Mouse (Mus musculus): Measurements from ENCODE around the gene Pomgnt2. TPM values are rescaled to one million over a fixed set of nuclear protein-coding genes. Genes with fewer than 3 reads are reported as not detected.

Pomgnt2 gene
- 10.5 and 12.1 TPM in 2 replicates for polyA plus RNA-seq (2014; fragmentation: Nextera tagmentation; extraction: Ambion mirVana)

GRCm38 (mm10) chr9:121997010-121997409, at the start of gene Pomgnt2:
Gene Pomgnt2, minus strand, starts transcription at chr9:121997110.
- H3K4me3 ChIP-seq (ENCODE audit: control insufficient read depth in 1 of 2, insufficient read depth in 1 of 2, low read depth in 1 of 2, low read length in 2 of 2): peak within 1 kb of the TSS; percentile 68 to 93; a peak in 3 of 4 replicates
- no peaks in the 10 kb centered on the region for H3K4me1 ChIP-seq (ENCODE audit: control insufficient read depth in 2 of 2, insufficient read depth in 2 of 2, low read length in 2 of 2)
- no peak within 1 kb of the TSS; the same call in 1 of the 2 replicates for H3K9ac ChIP-seq (ENCODE audit: low read length)
- no peaks in the 10 kb centered on the region for H3K27me3 ChIP-seq (ENCODE audit: control insufficient read depth, insufficient read depth, low read length)
- H3K4me2 ChIP-seq (ENCODE audit: low read length): peak within 1 kb of the TSS; percentile 98
- H3K9me3 ChIP-seq (ENCODE audit: control insufficient read depth, low read length): no peaks in the 10 kb centered on the region
- H3K36me3 ChIP-seq (ENCODE audit: control insufficient read depth, insufficient read depth, low read length): no peaks in the 10 kb centered on the region
- H3K27ac ChIP-seq (replicated peaks in 1 of 2; ENCODE audit: control insufficient read depth in 1 of 2, insufficient read depth in 1 of 2, low read depth in 2 of 2, low read length in 2 of 2): no peak within 1 kb of the TSS
- ATAC-seq (ENCODE audit: insufficient number of reproducible peaks, insufficient read depth, low FRiP score, low read depth): no peak

GRCm38 (mm10) chr9:122039848-122040247, 42.9 kb upstream of the Pomgnt2 start:
- no peak overlapping the region for H3K9ac ChIP-seq (ENCODE audit: low read length)
- no peak overlapping the region for H3K27ac ChIP-seq (replicated peaks in 1 of 2; ENCODE audit: control insufficient read depth in 1 of 2, insufficient read depth in 1 of 2, low read depth in 2 of 2, low read length in 2 of 2)
- no peaks in the 10 kb centered on the region; the same call in 1 of the 2 replicates for H3K27me3 ChIP-seq (ENCODE audit: control insufficient read depth, insufficient read depth, low read length)
- H3K36me3 ChIP-seq (ENCODE audit: control insufficient read depth, insufficient read depth, low read length): no peaks in the 10 kb centered on the region
- WGBS: 51% methylated on average over 4 of the region's 4 CpGs
- no peak overlapping the region for H3K4me3 ChIP-seq (ENCODE audit: control insufficient read depth in 1 of 2, insufficient read depth in 1 of 2, low read depth in 1 of 2, low read length in 2 of 2)
- no peak overlapping the region for H3K4me2 ChIP-seq (ENCODE audit: low read length)
- no peaks in the 10 kb centered on the region for H3K4me1 ChIP-seq (ENCODE audit: control insufficient read depth in 2 of 2, insufficient read depth in 2 of 2, low read length in 2 of 2)
- ATAC-seq (ENCODE audit: insufficient number of reproducible peaks, insufficient read depth, low FRiP score, low read depth): no peak
- H3K9me3 ChIP-seq (ENCODE audit: control insufficient read depth, low read length): no peaks in the 10 kb centered on the region

GRCm38 (mm10) chr9:122038631-122039030, 41.7 kb upstream of the Pomgnt2 start:
- Histone ChIP-seq H3K36me3 (ENCODE audit: control insufficient read depth, insufficient read depth, low read length) (no peaks in the 10 kb centered on the region), H3K4me1 (ENCODE audit: control insufficient read depth in 2 of 2, insufficient read depth in 2 of 2, low read length in 2 of 2) (no peaks in the 10 kb centered on the region), H3K9ac (ENCODE audit: low read length) (no peak overlapping the region), H3K4me2 (ENCODE audit: low read length) (no peak overlapping the region), H3K4me3 (ENCODE audit: control insufficient read depth in 1 of 2, insufficient read depth in 1 of 2, low read depth in 1 of 2, low read length in 2 of 2) (no peak overlapping the region), H3K27me3 (ENCODE audit: control insufficient read depth, insufficient read depth, low read length) (no peaks in the 10 kb centered on the region; the same call in 1 of the 2 replicates), H3K27ac (replicated peaks in 1 of 2; ENCODE audit: control insufficient read depth in 1 of 2, insufficient read depth in 1 of 2, low read depth in 2 of 2, low read length in 2 of 2) (no peak overlapping the region), H3K9me3 (ENCODE audit: control insufficient read depth, low read length) (no peaks in the 10 kb centered on the region)
- whole genome bisulfite sequencing: 76% methylated on average over 1 of the region's 1 CpGs
- ATAC-seq (ENCODE audit: insufficient number of reproducible peaks, insufficient read depth, low FRiP score, low read depth): no peak

- Histone ChIP-seq H3K4me2 (ENCODE audit: low read length) (no peak overlapping the region), H3K27ac (replicated peaks in 1 of 2; ENCODE audit: control insufficient read depth in 1 of 2, insufficient read depth in 1 of 2, low read depth in 2 of 2, low read length in 2 of 2) (no peak overlapping the region), H3K27me3 (ENCODE audit: control insufficient read depth, insufficient read depth, low read length) (no peaks in the 10 kb centered on the region), H3K4me3 (ENCODE audit: control insufficient read depth in 1 of 2, insufficient read depth in 1 of 2, low read depth in 1 of 2, low read length in 2 of 2) (no peak overlapping the region), H3K9me3 (ENCODE audit: control insufficient read depth, low read length) (no peaks in the 10 kb centered on the region), H3K36me3 (ENCODE audit: control insufficient read depth, insufficient read depth, low read length) (no peaks in the 10 kb centered on the region), H3K4me1 (ENCODE audit: control insufficient read depth in 2 of 2, insufficient read depth in 2 of 2, low read length in 2 of 2) (peaks cover 2% of the 10 kb centered on the region in 2 experiments; a peak in 1 of 4 replicates), H3K9ac (ENCODE audit: low read length) (no peak overlapping the region)
- WGBS: 52% methylated on average over 4 of the region's 4 CpGs
- ATAC-seq (ENCODE audit: insufficient number of reproducible peaks, insufficient read depth, low FRiP score, low read depth): no peak
Observed at GRCm38 (mm10) chr9:122036496-122037054, 39.7 kb upstream of the Pomgnt2 start.

- H3K27me3 ChIP-seq (ENCODE audit: control insufficient read depth, insufficient read depth, low read length): no peaks in the 10 kb centered on the region
- ATAC-seq (ENCODE audit: insufficient number of reproducible peaks, insufficient read depth, low FRiP score, low read depth): no peak
- no peak overlapping the region for H3K27ac ChIP-seq (replicated peaks in 1 of 2; ENCODE audit: control insufficient read depth in 1 of 2, insufficient read depth in 1 of 2, low read depth in 2 of 2, low read length in 2 of 2)
- H3K9me3 ChIP-seq (ENCODE audit: control insufficient read depth, low read length): no peaks in the 10 kb centered on the region
- WGBS: 41% methylated on average over 5 of the region's 5 CpGs
- H3K4me1 ChIP-seq (ENCODE audit: control insufficient read depth in 2 of 2, insufficient read depth in 2 of 2, low read length in 2 of 2): peaks cover 2% of the 10 kb centered on the region in 2 experiments; a peak in 1 of 4 replicates
- H3K4me3 ChIP-seq (ENCODE audit: control insufficient read depth in 1 of 2, insufficient read depth in 1 of 2, low read depth in 1 of 2, low read length in 2 of 2): no peak overlapping the region
- H3K4me2 ChIP-seq (ENCODE audit: low read length): no peak overlapping the region
- no peaks in the 10 kb centered on the region for H3K36me3 ChIP-seq (ENCODE audit: control insufficient read depth, insufficient read depth, low read length)
- no peak overlapping the region for H3K9ac ChIP-seq (ENCODE audit: low read length)
Observed at GRCm38 (mm10) chr9:122035807-122036206, 38.9 kb upstream of the Pomgnt2 start.

GRCm38 (mm10) chr9:122034949-122035348, 38.0 kb upstream of the Pomgnt2 start:
- Histone ChIP-seq H3K4me1 (ENCODE audit: control insufficient read depth in 2 of 2, insufficient read depth in 2 of 2, low read length in 2 of 2) (peaks cover 2% of the 10 kb centered on the region in 2 experiments; a peak in 1 of 4 replicates), H3K4me3 (ENCODE audit: control insufficient read depth in 1 of 2, insufficient read depth in 1 of 2, low read depth in 1 of 2, low read length in 2 of 2) (no peak overlapping the region), H3K27me3 (ENCODE audit: control insufficient read depth, insufficient read depth, low read length) (no peaks in the 10 kb centered on the region), H3K9me3 (ENCODE audit: control insufficient read depth, low read length) (no peaks in the 10 kb centered on the region), H3K9ac (ENCODE audit: low read length) (no peak overlapping the region), H3K27ac (replicated peaks in 1 of 2; ENCODE audit: control insufficient read depth in 1 of 2, insufficient read depth in 1 of 2, low read depth in 2 of 2, low read length in 2 of 2) (no peak overlapping the region), H3K4me2 (ENCODE audit: low read length) (no peak overlapping the region), H3K36me3 (ENCODE audit: control insufficient read depth, insufficient read depth, low read length) (no peaks in the 10 kb centered on the region)
- ATAC-seq (ENCODE audit: insufficient number of reproducible peaks, insufficient read depth, low FRiP score, low read depth): no peak
- 100% methylated on average over 1 of the region's 1 CpGs for WGBS

GRCm38 (mm10) chr9:122032071-122032470, 35.2 kb upstream of the Pomgnt2 start:
- no peaks in the 10 kb centered on the region for H3K36me3 ChIP-seq (ENCODE audit: control insufficient read depth, insufficient read depth, low read length)
- no peaks in the 10 kb centered on the region for H3K27me3 ChIP-seq (ENCODE audit: control insufficient read depth, insufficient read depth, low read length)
- H3K9me3 ChIP-seq (ENCODE audit: control insufficient read depth, low read length): no peaks in the 10 kb centered on the region
- H3K27ac ChIP-seq (replicated peaks in 1 of 2; ENCODE audit: control insufficient read depth in 1 of 2, insufficient read depth in 1 of 2, low read depth in 2 of 2, low read length in 2 of 2): no peak overlapping the region
- H3K9ac ChIP-seq (ENCODE audit: low read length): no peak overlapping the region
- WGBS: 70% methylated on average over 3 of the region's 3 CpGs
- H3K4me3 ChIP-seq (ENCODE audit: control insufficient read depth in 1 of 2, insufficient read depth in 1 of 2, low read depth in 1 of 2, low read length in 2 of 2): no peak overlapping the region
- peaks cover 22% of the 10 kb centered on the region in 2 experiments for H3K4me1 ChIP-seq (ENCODE audit: control insufficient read depth in 2 of 2, insufficient read depth in 2 of 2, low read length in 2 of 2)
- no peak for ATAC-seq (ENCODE audit: insufficient number of reproducible peaks, insufficient read depth, low FRiP score, low read depth)
- no peak overlapping the region for H3K4me2 ChIP-seq (ENCODE audit: low read length)

- H3K36me3 ChIP-seq (ENCODE audit: control insufficient read depth, insufficient read depth, low read length): no peaks in the 10 kb centered on the region
- no peak overlapping the region for H3K4me3 ChIP-seq (ENCODE audit: control insufficient read depth in 1 of 2, insufficient read depth in 1 of 2, low read depth in 1 of 2, low read length in 2 of 2)
- H3K27ac ChIP-seq (replicated peaks in 1 of 2; ENCODE audit: control insufficient read depth in 1 of 2, insufficient read depth in 1 of 2, low read depth in 2 of 2, low read length in 2 of 2): no peak overlapping the region
- no peak overlapping the region for H3K9ac ChIP-seq (ENCODE audit: low read length)
- H3K27me3 ChIP-seq (ENCODE audit: control insufficient read depth, insufficient read depth, low read length): no peaks in the 10 kb centered on the region
- H3K4me2 ChIP-seq (ENCODE audit: low read length): no peak overlapping the region
- peaks cover 27 to 33% of the 10 kb centered on the region in 2 experiments for H3K4me1 ChIP-seq (ENCODE audit: control insufficient read depth in 2 of 2, insufficient read depth in 2 of 2, low read length in 2 of 2)
- no peak for ATAC-seq (ENCODE audit: insufficient number of reproducible peaks, insufficient read depth, low FRiP score, low read depth)
- H3K9me3 ChIP-seq (ENCODE audit: control insufficient read depth, low read length): no peaks in the 10 kb centered on the region
- 69% methylated on average over 5 of the region's 5 CpGs for WGBS
Observed at GRCm38 (mm10) chr9:122030706-122031105, 33.8 kb upstream of the Pomgnt2 start.

Measured in heart, embryonic 14.5 days (tissue).